Mouse (Mus musculus) spleen, adult 2 months (tissue): ENCODE results near the gene Galnt2.

Experiments used
- CTCF ChIP-seq: fragments of 200-500 bp; IDR thresholded peaks from 2 replicates; pipeline ENCODE4 v1.5.1; 2011; ENCODE audit warnings: mild to moderate bottlenecking, inconsistent platforms; ENCODE audit not compliant: insufficient read depth, insufficient read length, insufficient replicate concordance; ENCODE audit errors: extremely low read depth
- POLR2A ChIP-seq: fragments of 200-500 bp; IDR thresholded peaks from 2 replicates; pipeline ENCODE4 v1.6.1; 2011; ENCODE audit warnings: low read depth, low read length, inconsistent platforms

DNA sequence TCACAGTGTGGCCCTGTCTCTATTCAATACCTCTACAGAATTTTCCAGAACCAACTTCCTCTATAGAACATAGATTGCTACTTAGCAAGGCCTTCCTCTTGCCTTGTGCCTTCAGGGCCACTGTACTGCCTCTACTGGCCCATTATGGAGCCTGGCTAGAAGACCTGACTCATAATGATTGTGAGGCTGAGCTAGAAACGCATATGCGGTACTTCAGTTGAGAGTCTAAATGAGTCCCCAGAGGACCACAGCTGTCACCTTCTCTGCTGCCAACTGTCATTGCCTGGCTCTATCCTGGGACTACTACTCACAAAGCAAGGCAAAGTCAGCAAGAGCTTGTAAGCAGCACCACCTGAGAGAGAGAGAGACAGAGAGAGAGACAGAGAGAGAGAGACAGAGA, 46.7 kb upstream of the Galnt2 start:
- no peak for TF ChIP-seq POLR2A
- no peak for TF ChIP-seq CTCF
